Mouse (Mus musculus): Measurements from ENCODE around the gene Rreb1.

Rreb1 gene

GRCm38 (mm10) chr13:37778147-37778593, at the start of gene Rreb1:
Rreb1 (plus strand) TSS chr13:37778400.
- DNase-seq (ENCODE audit: low read depth, low spot score): peak; percentile 50

- DNase-seq (ENCODE audit: low read depth, low spot score): no peak
Observed at GRCm38 (mm10) chr13:37728551-37728950, 49.6 kb upstream of the Rreb1 start.

- no peak for DNase-seq (ENCODE audit: low read depth, low spot score)
Observed at GRCm38 (mm10) chr13:37731914-37732693, 46.1 kb upstream of the Rreb1 start.

GRCm38 (mm10) chr13:37734501-37734900, 43.7 kb upstream of the Rreb1 start:
- no peak for DNase-seq (ENCODE audit: low read depth, low spot score)

- DNase-seq (ENCODE audit: low read depth, low spot score): no peak
Observed at GRCm38 (mm10) chr13:37740111-37740510, 38.1 kb upstream of the Rreb1 start.

GRCm38 (mm10) chr13:37740752-37741151, 37.4 kb upstream of the Rreb1 start:
- no peak for DNase-seq (ENCODE audit: low read depth, low spot score)

GRCm38 (mm10) chr13:37742248-37742647, 36.0 kb upstream of the Rreb1 start:
- no peak for DNase-seq (ENCODE audit: low read depth, low spot score)

GRCm38 (mm10) chr13:37747504-37747903, 30.7 kb upstream of the Rreb1 start:
- DNase-seq (ENCODE audit: low read depth, low spot score): no peak

GRCm38 (mm10) chr13:37749485-37749884, 28.7 kb upstream of the Rreb1 start:
- DNase-seq (ENCODE audit: low read depth, low spot score): no peak

- DNase-seq (ENCODE audit: low read depth, low spot score): peak; percentile 70
Observed at GRCm38 (mm10) chr13:37751154-37751950, 26.8 kb upstream of the Rreb1 start.

- DNase-seq (ENCODE audit: low read depth, low spot score): no peak
Observed at GRCm38 (mm10) chr13:37759341-37760012, 18.7 kb upstream of the Rreb1 start.

GRCm38 (mm10) chr13:37760013-37760342, 18.2 kb upstream of the Rreb1 start:
- DNase-seq (ENCODE audit: low read depth, low spot score): no peak

GRCm38 (mm10) chr13:37760373-37760772, 17.8 kb upstream of the Rreb1 start:
- DNase-seq (ENCODE audit: low read depth, low spot score): no peak

GRCm38 (mm10) chr13:37760957-37761941, 17.0 kb upstream of the Rreb1 start:
- no peak for DNase-seq (ENCODE audit: low read depth, low spot score)

GRCm38 (mm10) chr13:37763800-37764407, 14.3 kb upstream of the Rreb1 start:
- no peak for DNase-seq (ENCODE audit: low read depth, low spot score)

GRCm38 (mm10) chr13:37769777-37770176, 8.4 kb upstream of the Rreb1 start:
- no peak for DNase-seq (ENCODE audit: low read depth, low spot score)

GRCm38 (mm10) chr13:37773476-37773875, 4.7 kb upstream of the Rreb1 start:
- DNase-seq (ENCODE audit: low read depth, low spot score): no peak

- DNase-seq (ENCODE audit: low read depth, low spot score): no peak
Observed at GRCm38 (mm10) chr13:37776675-37777074, 1.5 kb upstream of the Rreb1 start.

GRCm38 (mm10) chr13:37777351-37778146, 651 bp upstream of the Rreb1 start:
- DNase-seq (ENCODE audit: low read depth, low spot score): peak; percentile 13
